Mouse (Mus musculus) limb, embryonic 14.5 days (tissue): ENCODE data around the gene Mrtfb. TPM values are rescaled to one million over a fixed set of nuclear protein-coding genes. Genes with fewer than 3 reads are reported as not detected.

ENCODE experiments used
- ATAC-seq: fragments of 200-750 bp; cut with Nextera tagmentation; 2 replicates; pipeline ENCODE4 v1.8.0; 2017; ENCODE audit warnings: low read depth, moderate number of reproducible peaks, moderate TSS enrichment; ENCODE audit not compliant: low FRiP score
- DNase-seq: peaks from one replicate; pipeline ENCODE4 v3.0.0-alpha.2; 2015; ENCODE audit warnings: low spot score
- H3K27ac ChIP-seq: fragments of 300-500 bp; sonication (generic); replicated peaks from 2 replicates; pipeline ENCODE4 v1.5.1; 2014; ENCODE audit warnings: low read depth, mild to moderate bottlenecking, low read length, moderate library complexity, mixed read lengths
- H3K27me3 ChIP-seq: fragments of 300-500 bp; sonication (generic); 2 replicates; pipeline ENCODE4 v1.6.1; 2014; ENCODE audit warnings: low read length, mixed read lengths; ENCODE audit not compliant: control insufficient read depth, insufficient read depth
- H3K36me3 ChIP-seq: fragments of 300-500 bp; sonication (generic); 2 replicates; pipeline ENCODE4 v1.6.1; 2014; ENCODE audit warnings: mild to moderate bottlenecking, low read length, moderate library complexity, mixed read lengths; ENCODE audit not compliant: control insufficient read depth, insufficient read depth
- H3K4me1 ChIP-seq: fragments of 300-500 bp; sonication (generic); 2 replicates; pipeline ENCODE4 v1.6.1; 2014; ENCODE audit warnings: antibody characterized with exemption, low read length, mixed read lengths; ENCODE audit not compliant: control insufficient read depth, insufficient read depth
- H3K4me2 ChIP-seq: fragments of 300-500 bp; sonication (generic); replicated peaks from 2 replicates; pipeline ENCODE4 v1.6.1; 2014; ENCODE audit warnings: low read depth, mild to moderate bottlenecking, low read length, moderate library complexity; ENCODE audit not compliant: severe bottlenecking
- H3K4me3 ChIP-seq: fragments of 300-500 bp; sonication (generic); replicated peaks from 2 replicates; pipeline ENCODE4 v1.5.1; 2014; ENCODE audit warnings: low read length
- H3K9ac ChIP-seq: fragments of 300-500 bp; sonication (generic); 2 replicates; pipeline ENCODE4 v1.6.1; 2014; ENCODE audit warnings: mild to moderate bottlenecking, low read depth, low read length, moderate library complexity; ENCODE audit not compliant: severe bottlenecking
- H3K9me3 ChIP-seq: fragments of 300-500 bp; sonication (generic); 2 replicates; pipeline ENCODE4 v1.6.1; 2016; ENCODE audit warnings: low read length; ENCODE audit not compliant: control insufficient read depth
- POLR2A ChIP-seq: fragments of 200-500 bp; IDR thresholded peaks from 2 replicates; pipeline ENCODE4 v1.8.0; 2012; ENCODE audit warnings: inconsistent platforms, mild to moderate bottlenecking, moderate library complexity, borderline replicate concordance; ENCODE audit not compliant: insufficient read depth, insufficient read length; ENCODE audit errors: extremely low read depth
- WGBS: fragments of 180-500 bp; shearing (Covaris S2); extraction: QIAGEN DNeasy Blood & Tissue Kit; methylation state at CpG from one replicate; pipeline ENCODE4 v1.1.7; 2014; 5-methylcytosine and 5-hydroxymethylcytosine counted together
- microRNA counts: library from miRNA; unstranded; fragments of <30 nt; microRNA quantifications from one replicate; lab custom pipeline; 2016
- microRNA-seq: library from miRNA; unstranded; fragments of <30 nt; microRNA quantifications from one replicate; pipeline ENCODE4, GENCODE M21; 2016
- polyA plus RNA-seq, 2 experiments: library from polyadenylated mRNA; depleted of rRNA in 1 of 2; stranded (reverse) in 1 of 2; unstranded in 1 of 2; fragments of >200 nt; fragmentation: Nextera tagmentation in 1 of 2; extraction: Ambion mirVana in 1 of 2; gene quantifications; 2 replicates each; pipeline versions ENCODE4 v1.2.1 to v1.2.3; 2012 to 2014

The Mrtfb gene
- polyA plus RNA-seq, 2 experiments = 11.8 to 26.0 TPM

DNA sequence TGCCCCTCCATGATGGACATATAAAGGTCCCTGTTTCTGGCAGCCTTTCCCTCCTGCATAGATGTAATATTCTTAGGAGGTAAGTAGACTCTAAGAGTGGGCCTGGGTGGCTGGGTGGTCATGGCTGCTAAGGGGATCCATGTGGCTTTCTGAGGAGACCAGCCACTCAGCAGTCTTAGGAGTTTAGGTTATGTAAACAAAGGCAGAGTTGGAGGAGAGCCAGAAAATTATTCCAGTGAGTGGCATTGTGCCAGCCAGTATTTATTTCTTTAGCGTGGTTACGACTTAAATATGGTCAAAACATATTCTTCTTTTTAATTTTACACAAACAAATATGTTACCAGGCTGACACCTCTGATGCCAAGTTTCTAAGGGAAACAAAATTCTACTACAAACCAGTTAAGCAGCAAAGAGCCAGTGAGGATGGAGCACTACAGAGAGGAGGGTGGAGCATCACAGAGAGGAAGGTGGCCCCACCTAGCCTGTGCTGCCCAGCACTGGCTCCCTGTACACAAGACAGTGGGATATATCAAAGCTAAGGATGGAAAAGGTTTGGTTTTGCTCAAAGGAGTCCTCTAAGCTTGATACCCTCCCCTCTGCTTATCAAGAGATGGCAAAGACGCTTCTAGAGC is 204.6 kb downstream of the Mrtfb start:
- Histone ChIP-seq H3K4me2 (no peak overlapping the region), H3K27me3 (no peaks in the 10 kb centered on the region), H3K4me3 (no peak overlapping the region), H3K9me3 (no peaks in the 10 kb centered on the region), H3K27ac (no peak overlapping the region), H3K9ac (no peak overlapping the region), H3K36me3 (no peaks in the 10 kb centered on the region), H3K4me1 (peaks cover 14% of the 10 kb centered on the region)
- ATAC-seq (no peak), DNase-seq (peak; percentile 14)
- no peak for TF ChIP-seq POLR2A
- WGBS = 65% methylated on average over 3 of the region's 3 CpGs

DNA sequence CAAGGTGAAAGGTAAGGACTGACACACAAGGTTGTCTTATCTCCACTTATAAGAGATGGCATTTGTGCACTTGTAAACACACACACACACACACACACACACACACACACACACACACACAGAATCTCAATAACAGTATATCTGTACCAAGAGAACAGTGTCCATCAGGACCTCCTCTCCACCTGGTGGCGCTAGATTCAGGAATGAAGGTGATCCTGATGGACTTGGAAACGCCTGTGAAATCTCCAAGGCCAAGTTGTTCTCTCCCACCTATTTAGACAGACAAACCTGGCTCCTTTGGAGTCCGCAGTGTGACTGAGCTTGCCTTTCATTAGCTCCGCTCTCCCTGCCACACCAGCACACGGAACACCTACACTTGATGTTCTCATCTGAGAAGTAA is 208.4 kb downstream of the Mrtfb start:
- Histone ChIP-seq H3K4me3 (no peak overlapping the region), H3K27me3 (no peaks in the 10 kb centered on the region), H3K9ac (no peak overlapping the region), H3K36me3 (no peaks in the 10 kb centered on the region), H3K4me1 (peaks cover 22% of the 10 kb centered on the region), H3K4me2 (no peak overlapping the region), H3K27ac (no peak overlapping the region), H3K9me3 (no peaks in the 10 kb centered on the region)
- no peak for DNase-seq
- no peak for TF ChIP-seq POLR2A
- no peak for ATAC-seq
- WGBS = 80% methylated on average over 5 of the region's 5 CpGs

MicroRNAs within 50 kb of the gene (microRNA counts, 519-probe panel; counts per million panel counts)
- 3,114 counts per million, percentile 59 among the panel's probes with 10 or more counts for microRNA mmu-miR-193b (lab: Ali Mortazavi, UCI)

Small RNA genes lying within 50 kb of the gene (microRNA-seq; reads per million reads assigned to microRNA genes)
- gene Mir193b (53.6 reads per million, percentile 38 among the genes with 10 or more reads in this experiment), gene Mir365-1 (0.92 reads per million)

Other genes starting within 250 kb of the Mrtfb start
- gene Ercc4, start 146.8 kb upstream of the Mrtfb start, polyA plus RNA-seq (2012; rRNA removed) = 15.0 and 18.0 TPM in 2 replicates
- gene Ercc4, start 146.8 kb upstream of the Mrtfb start, polyA plus RNA-seq (2014; fragmentation: Nextera tagmentation; extraction: Ambion mirVana) = 14.1 and 14.8 TPM in 2 replicates